Mouse (Mus musculus) intestine, postnatal 0 days (tissue): ENCODE results near the gene Wls. TPM values are rescaled to one million over a fixed set of nuclear protein-coding genes. Genes with fewer than 3 reads are reported as not detected.

ENCODE experiments used
- ATAC-seq: fragments of 200-750 bp; cut with Nextera tagmentation; 2 replicates; pipeline ENCODE4 v1.8.0; 2017; ENCODE audit warnings: mild to moderate bottlenecking, moderate TSS enrichment, moderate library complexity
- H3K27ac ChIP-seq: fragments of 300-500 bp; sonication (generic); 2 replicates; pipeline ENCODE4 v1.5.1; 2014; ENCODE audit warnings: mild to moderate bottlenecking, low read depth, low read length, moderate library complexity
- H3K27me3 ChIP-seq: fragments of 300-500 bp; sonication (generic); replicated peaks from 2 replicates; pipeline ENCODE4 v1.6.1; 2014; ENCODE audit warnings: low read length, mixed read lengths; ENCODE audit not compliant: control insufficient read depth, insufficient read depth
- H3K36me3 ChIP-seq: fragments of 300-500 bp; sonication (generic); 2 replicates; pipeline ENCODE4 v1.6.1; 2014; ENCODE audit warnings: mild to moderate bottlenecking, moderate library complexity; ENCODE audit not compliant: control insufficient read depth, insufficient read depth
- H3K4me1 ChIP-seq: fragments of 300-500 bp; sonication (generic); replicated peaks from 2 replicates; pipeline ENCODE4 v1.6.1; 2014; ENCODE audit warnings: antibody characterized with exemption, low read length, mixed read lengths; ENCODE audit not compliant: control insufficient read depth, insufficient read depth
- H3K4me2 ChIP-seq: fragments of 300-500 bp; sonication (generic); replicated peaks from 2 replicates; pipeline ENCODE4 v1.6.1; 2014; ENCODE audit warnings: low read depth, mild to moderate bottlenecking, moderate library complexity
- H3K4me3 ChIP-seq: fragments of 300-500 bp; sonication (generic); 2 replicates; pipeline ENCODE4 v1.5.1; 2014; ENCODE audit warnings: low read depth, low read length
- H3K9ac ChIP-seq: fragments of 300-500 bp; sonication (generic); 2 replicates; pipeline ENCODE4 v1.6.1; 2014; ENCODE audit warnings: mild to moderate bottlenecking, low read depth, low read length
- H3K9me3 ChIP-seq: fragments of 300-500 bp; sonication (generic); 2 replicates; pipeline ENCODE4 v1.6.1; 2016; ENCODE audit warnings: mixed run types; ENCODE audit not compliant: control insufficient read depth
- CTCF ChIP-seq: sonication (generic); IDR thresholded peaks from 2 replicates; pipeline ENCODE4 v1.5.1; 2016; ENCODE audit warnings: low read depth, mild to moderate bottlenecking, control low read depth, antibody characterized with exemption, moderate library complexity
- WGBS: fragments of 180-500 bp; shearing (Covaris S2); extraction: QIAGEN DNeasy Blood & Tissue Kit; methylation state at CpG from one replicate; pipeline ENCODE4 v1.1.7; 2014; 5-methylcytosine and 5-hydroxymethylcytosine counted together
- polyA plus RNA-seq: library from polyadenylated mRNA; unstranded; fragments of >200 nt; fragmentation: Nextera tagmentation; extraction: Ambion mirVana; gene quantifications from 2 replicates; pipeline ENCODE4 v1.2.1, GENCODE M21; 2015

Gene Wls
- polyA plus RNA-seq, 1 experiment from 2014 or later = 30.5 TPM

DNA sequence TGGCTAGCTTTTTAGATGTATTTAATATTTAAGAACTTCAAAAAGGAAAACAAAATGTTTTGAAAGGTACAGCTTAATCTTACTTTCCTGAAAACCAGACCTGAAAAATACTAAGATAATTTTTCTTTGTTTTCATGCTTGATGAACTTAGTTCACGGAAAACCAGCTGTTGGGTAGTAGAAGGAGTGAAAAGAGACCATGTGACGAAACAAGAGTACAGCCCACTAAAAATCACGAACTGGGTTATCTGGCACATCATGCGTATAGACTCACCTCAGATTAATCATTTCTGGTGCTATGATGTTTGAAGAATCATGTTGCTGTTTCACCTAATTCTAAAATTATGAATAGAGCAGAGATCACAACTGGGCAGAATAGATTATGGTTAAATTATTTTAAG is 3.7 kb downstream of the Wls start:
- Histone ChIP-seq H3K4me3 (no peak overlapping the region), H3K27ac (no peak overlapping the region), H3K36me3 (no peaks in the 10 kb centered on the region), H3K9me3 (no peaks in the 10 kb centered on the region), H3K9ac (no peak overlapping the region), H3K4me1 (0 out of 2 replicates have a peak, but pooled peaks cover 4% of the 10 kb centered on the region), H3K27me3 (no peaks in the 10 kb centered on the region), H3K4me2 (no peak overlapping the region)
- TF ChIP-seq CTCF = no peak
- no peak for ATAC-seq
- WGBS = 80% methylated on average over 4 of the region's 4 CpGs

DNA sequence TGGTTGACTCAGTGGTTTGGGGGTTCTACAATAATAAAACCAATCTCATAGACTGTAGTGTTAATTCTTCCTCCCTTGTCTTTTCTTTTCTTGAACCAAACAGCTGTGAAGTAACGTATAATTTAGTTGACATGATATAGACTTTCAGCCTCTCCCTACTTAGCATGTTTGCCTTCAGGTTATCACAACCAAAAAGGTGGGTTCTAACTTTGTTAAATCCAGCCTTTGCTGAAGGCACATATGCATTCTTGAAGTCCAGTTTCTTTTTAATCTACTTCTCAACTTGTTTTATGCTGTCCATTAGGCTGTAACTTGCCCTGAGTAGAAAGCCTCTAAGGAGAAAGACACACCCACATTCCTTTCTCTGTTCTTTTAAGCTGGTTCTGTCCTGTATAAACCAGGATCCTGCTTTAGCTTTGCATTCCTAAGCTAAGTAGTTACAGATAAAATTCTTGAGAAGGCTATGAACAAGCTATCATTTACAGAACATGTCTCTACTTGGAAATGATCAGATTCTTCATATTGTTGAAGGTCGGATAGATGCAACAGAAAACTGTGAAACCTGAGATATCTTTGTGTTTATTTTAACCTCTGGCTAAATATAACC is 8.0 kb downstream of the Wls start:
- 0 out of 2 replicates have a peak, but pooled peaks have one; percentile 38 for ATAC-seq
- Histone ChIP-seq H3K9me3 (no peaks in the 10 kb centered on the region), H3K9ac (no peak overlapping the region), H3K4me1 (0 out of 2 replicates have a peak, but pooled peaks cover 4% of the 10 kb centered on the region), H3K4me3 (no peak overlapping the region), H3K27me3 (no peaks in the 10 kb centered on the region), H3K4me2 (no peak overlapping the region), H3K27ac (no peak overlapping the region), H3K36me3 (no peaks in the 10 kb centered on the region)
- 36% methylated on average over 2 of the region's 2 CpGs for WGBS
- TF ChIP-seq CTCF = no peak

DNA sequence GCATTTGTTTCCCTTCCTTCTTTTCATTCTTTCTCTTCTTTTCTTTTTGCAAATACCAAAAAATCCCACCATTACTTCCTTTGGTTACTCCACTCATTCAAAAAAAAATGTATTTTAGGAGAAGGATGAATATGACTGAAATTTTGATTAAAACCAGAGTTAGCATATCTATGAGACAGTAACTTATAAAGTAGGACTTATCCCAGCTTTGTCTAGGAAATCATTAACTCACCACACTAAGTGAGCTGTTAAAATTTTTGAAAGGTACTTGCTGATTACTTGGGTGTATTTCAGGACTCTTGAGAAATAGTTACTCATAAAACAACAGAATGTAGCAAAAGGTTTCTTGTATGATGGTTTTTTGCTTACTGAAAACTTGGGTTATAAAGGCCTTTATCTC is 8.7 kb downstream of the Wls start:
- no peak for TF ChIP-seq CTCF
- H3K4me3 ChIP-seq = no peak overlapping the region
- no peak overlapping the region for H3K4me2 ChIP-seq
- no peak overlapping the region for H3K9ac ChIP-seq
- H3K27me3 ChIP-seq = no peaks in the 10 kb centered on the region
- H3K36me3 ChIP-seq = no peaks in the 10 kb centered on the region
- no peak overlapping the region for H3K27ac ChIP-seq
- no peaks in the 10 kb centered on the region for H3K9me3 ChIP-seq
- ATAC-seq = no peak
- H3K4me1 ChIP-seq = 0 out of 2 replicates have a peak, but pooled peaks cover 4% of the 10 kb centered on the region

DNA sequence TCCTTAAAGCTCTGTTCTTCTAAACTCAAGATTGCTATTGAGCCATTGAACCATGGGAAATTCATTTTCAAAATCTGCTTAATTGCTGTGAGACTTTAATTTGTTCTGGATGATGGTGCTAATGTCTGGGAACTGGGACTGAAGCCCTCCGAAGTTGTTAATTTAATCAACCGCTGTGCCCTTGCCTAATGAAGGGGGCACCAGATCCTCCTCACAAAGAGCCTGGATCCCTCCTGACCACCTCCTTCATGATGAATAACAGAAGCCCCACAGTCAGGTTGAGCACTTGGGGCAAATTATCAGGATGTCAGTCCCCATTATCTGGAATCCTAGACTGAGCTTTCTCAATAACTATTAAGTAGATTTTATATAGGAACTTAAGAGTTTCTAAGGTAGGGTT is 12.0 kb downstream of the Wls start:
- no peak overlapping the region for H3K4me2 ChIP-seq
- 85% methylated on average over 2 of the region's 2 CpGs for WGBS
- no peak for ATAC-seq
- no peak overlapping the region for H3K9ac ChIP-seq
- no peaks in the 10 kb centered on the region for H3K36me3 ChIP-seq
- H3K4me1 ChIP-seq = 0 out of 2 replicates have a peak, but pooled peaks cover 4% of the 10 kb centered on the region
- H3K27me3 ChIP-seq = no peaks in the 10 kb centered on the region
- no peak overlapping the region for H3K4me3 ChIP-seq
- H3K9me3 ChIP-seq = no peaks in the 10 kb centered on the region
- H3K27ac ChIP-seq = no peak overlapping the region
- no peak for TF ChIP-seq CTCF

DNA sequence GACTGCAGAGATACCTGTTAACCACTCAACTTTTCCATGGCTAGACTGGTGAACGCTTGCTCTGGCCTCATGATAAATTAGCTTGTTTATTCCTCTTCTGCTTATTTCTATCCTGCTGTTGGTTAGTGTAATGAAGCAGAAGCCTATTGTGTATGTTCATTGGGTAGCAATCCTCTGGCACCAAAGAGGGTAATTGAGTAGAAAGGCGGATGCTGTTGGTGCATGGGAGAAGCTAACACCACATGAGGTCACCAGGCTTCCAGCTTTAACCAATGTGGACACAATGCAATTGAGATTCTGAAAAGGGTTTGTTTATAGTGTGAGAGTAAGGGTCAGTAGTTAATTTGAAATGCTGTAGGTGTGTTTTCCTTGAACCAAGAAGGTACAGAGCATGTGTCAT is 12.5 kb downstream of the Wls start:
- no peak for ATAC-seq
- H3K4me2 ChIP-seq = no peak overlapping the region
- H3K36me3 ChIP-seq = no peaks in the 10 kb centered on the region
- no peaks in the 10 kb centered on the region for H3K27me3 ChIP-seq
- no peak overlapping the region for H3K27ac ChIP-seq
- no peak for TF ChIP-seq CTCF
- WGBS = 70% methylated on average over 2 of the region's 2 CpGs
- H3K9me3 ChIP-seq = no peaks in the 10 kb centered on the region
- no peak overlapping the region for H3K4me3 ChIP-seq
- H3K9ac ChIP-seq = no peak overlapping the region
- 0 out of 2 replicates have a peak, but pooled peaks cover 4% of the 10 kb centered on the region for H3K4me1 ChIP-seq

DNA sequence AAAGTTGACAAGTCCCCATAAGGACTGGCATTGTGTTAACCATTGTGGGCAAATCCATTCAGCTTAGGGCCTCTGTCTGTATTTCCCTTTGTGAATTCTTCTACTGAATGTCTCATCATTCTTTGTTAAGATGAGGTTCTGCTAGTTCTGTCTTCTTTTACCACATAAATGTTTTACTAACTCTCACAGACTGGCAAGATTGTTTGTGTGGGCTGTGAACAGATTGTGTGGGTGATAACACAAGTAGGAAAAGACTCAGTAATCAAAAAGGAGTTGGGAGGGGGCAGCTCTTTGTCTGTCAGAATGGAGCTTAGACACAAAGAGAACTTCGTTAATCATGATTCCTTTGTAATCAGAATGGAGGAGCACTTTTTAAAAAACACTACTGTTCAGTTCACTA is 17.6 kb downstream of the Wls start:
- no peak for TF ChIP-seq CTCF
- no peak overlapping the region for H3K4me3 ChIP-seq
- H3K4me2 ChIP-seq = no peak overlapping the region
- no peaks in the 10 kb centered on the region for H3K4me1 ChIP-seq
- 90% methylated on average over 1 of the region's 1 CpGs for WGBS
- no peaks in the 10 kb centered on the region for H3K27me3 ChIP-seq
- ATAC-seq = no peak
- H3K9me3 ChIP-seq = no peaks in the 10 kb centered on the region
- no peak overlapping the region for H3K27ac ChIP-seq
- H3K9ac ChIP-seq = no peak overlapping the region
- no peaks in the 10 kb centered on the region for H3K36me3 ChIP-seq

DNA sequence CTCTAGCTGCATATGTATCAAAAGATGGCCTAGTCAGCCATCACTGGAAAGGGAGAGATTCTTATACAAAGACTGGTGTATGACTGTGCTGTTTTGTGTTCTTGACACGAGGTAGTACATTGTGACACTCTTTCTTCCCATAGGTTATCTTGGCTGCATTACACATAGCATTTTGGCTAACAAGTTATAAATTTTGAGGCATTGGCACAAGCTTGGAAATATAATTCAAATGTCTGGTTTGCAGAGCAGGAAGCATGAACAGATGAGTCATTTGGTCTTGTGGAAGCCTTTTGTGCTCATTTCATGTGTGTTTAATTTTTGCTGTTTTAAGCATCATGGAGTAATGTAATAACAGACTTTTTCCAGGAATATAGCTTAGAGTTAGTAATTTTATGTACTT is 26.2 kb downstream of the Wls start:
- 76% methylated on average over 1 of the region's 1 CpGs for WGBS
- Histone ChIP-seq H3K4me3 (no peak overlapping the region), H3K9me3 (no peaks in the 10 kb centered on the region), H3K9ac (no peak overlapping the region), H3K27ac (no peak overlapping the region), H3K36me3 (no peaks in the 10 kb centered on the region), H3K4me2 (no peak overlapping the region), H3K27me3 (no peaks in the 10 kb centered on the region), H3K4me1 (no peaks in the 10 kb centered on the region)
- TF ChIP-seq CTCF = no peak
- no peak for ATAC-seq
